Mouse (Mus musculus) bone marrow, adult 2 months (tissue): ENCODE results near the gene 2610028H24Rik.

Source experiments
- CTCF ChIP-seq: fragments of 200-500 bp; IDR thresholded peaks from 2 replicates; pipeline ENCODE4 v1.5.1; 2011; ENCODE audit warnings: low read length, control low read depth; ENCODE audit not compliant: control insufficient read depth, insufficient read depth
- POLR2A ChIP-seq: fragments of 200-500 bp; IDR thresholded peaks from 2 replicates; pipeline ENCODE4 v1.6.1; 2011; ENCODE audit warnings: low read depth, mild to moderate bottlenecking, control low read depth, low read length, borderline replicate concordance; ENCODE audit not compliant: control insufficient read depth

DNA sequence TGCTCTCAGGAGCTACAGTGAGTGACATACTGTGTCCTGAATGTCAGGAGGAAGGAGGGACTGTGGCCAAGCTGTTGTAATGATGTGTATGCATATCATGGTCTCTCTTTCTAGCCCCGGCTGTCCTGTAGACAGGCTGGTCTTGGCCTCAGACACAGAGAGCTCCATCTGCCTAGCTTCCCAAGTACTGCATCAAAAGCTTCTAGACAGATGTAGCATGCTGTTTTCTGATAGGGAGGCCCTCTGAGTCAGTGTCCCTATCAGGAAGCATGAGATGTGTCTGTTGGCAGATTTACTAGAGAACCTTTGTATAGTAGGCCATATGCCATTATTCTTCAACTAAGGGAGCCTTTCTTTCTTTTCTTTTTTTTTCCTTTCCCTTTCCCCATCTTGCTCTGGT, 44.6 kb downstream of the 2610028H24Rik start:
- no peak for TF ChIP-seq CTCF
- no peak for TF ChIP-seq POLR2A
